Mouse (Mus musculus): ENCODE data around the gene Zbtb17. TPM values are rescaled to one million over a fixed set of nuclear protein-coding genes. Genes with fewer than 3 reads are reported as not detected.
A peak's percentile ranks its signal among the peaks of the same experiment; 100 is the strongest.

Zbtb17 gene
- polyA plus RNA-seq, 1 experiment from 2014 or later = 13.3 TPM

- Histone ChIP-seq H3K9me3 (ENCODE audit: control insufficient read depth, low read length) (no peaks in the 10 kb centered on the region), H3K9ac (ENCODE audit: low read length) (no peak overlapping the region), H3K4me2 (replicated peaks; ENCODE audit: low read depth) (no peak overlapping the region), H3K4me1 (replicated peaks; ENCODE audit: control insufficient read depth, insufficient read depth) (no peaks in the 10 kb centered on the region; the same call in 1 of the 2 replicates), H3K4me3 (ENCODE audit: low read depth, low read length) (no peak overlapping the region), H3K27ac (replicated peaks) (no peak overlapping the region), H3K27me3 (ENCODE audit: control insufficient read depth, insufficient read depth, low read length) (no peaks in the 10 kb centered on the region), H3K36me3 (ENCODE audit: control insufficient read depth, insufficient read depth, low read length) (peaks cover 6% of the 10 kb centered on the region)
- ATAC-seq (ENCODE audit: low FRiP score, low TSS enrichment) (no peak), DNase-seq (ENCODE audit: low spot score) (no peak)
- TF ChIP-seq EP300 (optimal IDR thresholded peaks at IDR 0.05) = no peak
- TF ChIP-seq CTCF (IDR thresholded peaks at IDR 0.05; ENCODE audit: low read depth) = no peak
- 89% methylated on average over 14 of the region's 14 CpGs for WGBS
These were observed 11.9 kb downstream of the Zbtb17 start for GRCm38 (mm10) chr4:141456193-141456938.

- peak overlapping the region; percentile 85 for H3K27ac ChIP-seq (replicated peaks)
- no peaks in the 10 kb centered on the region for H3K9me3 ChIP-seq (ENCODE audit: control insufficient read depth, low read length)
- no peak overlapping the region for H3K4me2 ChIP-seq (replicated peaks; ENCODE audit: low read depth)
- peaks cover 6% of the 10 kb centered on the region for H3K36me3 ChIP-seq (ENCODE audit: control insufficient read depth, insufficient read depth, low read length)
- H3K4me1 ChIP-seq (replicated peaks; ENCODE audit: control insufficient read depth, insufficient read depth) = peaks cover 2% of the 10 kb centered on the region; the same call in 1 of the 2 replicates
- peak; percentile 36 for TF ChIP-seq EP300 (optimal IDR thresholded peaks at IDR 0.05)
- no peak for TF ChIP-seq CTCF (IDR thresholded peaks at IDR 0.05; ENCODE audit: low read depth)
- H3K9ac ChIP-seq (ENCODE audit: low read length) = peak overlapping the region; percentile 45
- no peaks in the 10 kb centered on the region for H3K27me3 ChIP-seq (ENCODE audit: control insufficient read depth, insufficient read depth, low read length)
- H3K4me3 ChIP-seq (ENCODE audit: low read depth, low read length) = no peak overlapping the region
- DNase-seq (ENCODE audit: low spot score) (peak; percentile 66), ATAC-seq (ENCODE audit: low FRiP score, low TSS enrichment) (peak; percentile 70)
- WGBS = 15% methylated on average over 7 of the region's 7 CpGs
These were observed 13.8 kb downstream of the Zbtb17 start for GRCm38 (mm10) chr4:141458236-141458635.

DNA sequence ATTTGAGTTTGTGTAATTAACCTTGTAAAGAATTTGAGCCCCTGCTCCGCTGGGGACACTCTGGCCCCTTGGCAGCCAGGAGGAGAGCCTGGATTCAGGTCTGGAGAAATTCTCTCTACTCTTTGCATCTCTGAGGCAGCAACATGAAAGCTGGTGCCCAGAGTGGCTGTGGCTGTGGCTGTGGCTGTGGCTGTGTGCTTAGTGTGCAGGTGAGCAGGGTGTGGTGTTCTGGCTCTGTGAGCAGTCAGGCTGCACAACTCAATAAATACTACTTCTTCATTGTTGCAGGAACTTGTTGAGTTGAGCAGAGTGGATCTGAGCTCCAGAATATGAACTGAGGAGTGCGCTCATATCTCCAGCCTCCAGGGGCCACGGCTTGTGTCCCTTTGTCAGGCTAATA, 14.4 kb downstream of the Zbtb17 start:
- ATAC-seq (ENCODE audit: low FRiP score, low TSS enrichment) (peak; percentile 59), DNase-seq (ENCODE audit: low spot score) (peak; percentile 57)
- H3K9ac ChIP-seq (ENCODE audit: low read length) = peak overlapping the region; percentile 45; the same call in 1 of the 2 replicates
- H3K4me3 ChIP-seq (ENCODE audit: low read depth, low read length) = no peak overlapping the region
- no peak overlapping the region for H3K4me2 ChIP-seq (replicated peaks; ENCODE audit: low read depth)
- no peaks in the 10 kb centered on the region for H3K9me3 ChIP-seq (ENCODE audit: control insufficient read depth, low read length)
- H3K4me1 ChIP-seq (replicated peaks; ENCODE audit: control insufficient read depth, insufficient read depth) = peaks cover 2% of the 10 kb centered on the region; the same call in 1 of the 2 replicates
- no peaks in the 10 kb centered on the region for H3K27me3 ChIP-seq (ENCODE audit: control insufficient read depth, insufficient read depth, low read length)
- H3K36me3 ChIP-seq (ENCODE audit: control insufficient read depth, insufficient read depth, low read length) = peaks cover 9% of the 10 kb centered on the region
- WGBS = 47% methylated on average over 3 of the region's 3 CpGs
- peak overlapping the region; percentile 85 for H3K27ac ChIP-seq (replicated peaks)
- TF ChIP-seq EP300 (optimal IDR thresholded peaks at IDR 0.05) = no peak

GRCm38 (mm10) chr4:141459766-141460165, 15.3 kb downstream of the Zbtb17 start:
- Histone ChIP-seq H3K9ac (ENCODE audit: low read length) (0 out of 2 replicates have a peak overlapping the region, but pooled peaks have one; percentile 13), H3K9me3 (ENCODE audit: control insufficient read depth, low read length) (no peaks in the 10 kb centered on the region), H3K4me1 (replicated peaks; ENCODE audit: control insufficient read depth, insufficient read depth) (peaks cover 2% of the 10 kb centered on the region; the same call in 1 of the 2 replicates), H3K36me3 (ENCODE audit: control insufficient read depth, insufficient read depth, low read length) (peaks cover 14% of the 10 kb centered on the region), H3K4me2 (replicated peaks; ENCODE audit: low read depth) (no peak overlapping the region), H3K27me3 (ENCODE audit: control insufficient read depth, insufficient read depth, low read length) (no peaks in the 10 kb centered on the region), H3K4me3 (ENCODE audit: low read depth, low read length) (no peak overlapping the region), H3K27ac (replicated peaks) (peak overlapping the region; percentile 85)
- DNase-seq (ENCODE audit: low spot score) (no peak), ATAC-seq (ENCODE audit: low FRiP score, low TSS enrichment) (no peak)
- TF ChIP-seq CTCF (IDR thresholded peaks at IDR 0.05; ENCODE audit: low read depth) (no peak), EP300 (optimal IDR thresholded peaks at IDR 0.05) (no peak)
- WGBS = 85% methylated on average over 9 of the region's 9 CpGs

- no peak for DNase-seq (ENCODE audit: low spot score)
- H3K27ac ChIP-seq (replicated peaks) = 0 out of 2 replicates have a peak overlapping the region, but pooled peaks have one; percentile 18
- TF ChIP-seq EP300 (optimal IDR thresholded peaks at IDR 0.05) (no peak), CTCF (IDR thresholded peaks at IDR 0.05; ENCODE audit: low read depth) (no peak)
- 77% methylated on average over 4 of the region's 4 CpGs for WGBS
- no peaks in the 10 kb centered on the region for H3K9me3 ChIP-seq (ENCODE audit: control insufficient read depth, low read length)
- no peak overlapping the region for H3K4me2 ChIP-seq (replicated peaks; ENCODE audit: low read depth)
- H3K36me3 ChIP-seq (ENCODE audit: control insufficient read depth, insufficient read depth, low read length) = peaks cover 19% of the 10 kb centered on the region
- no peak overlapping the region for H3K9ac ChIP-seq (ENCODE audit: low read length)
- H3K4me1 ChIP-seq (replicated peaks; ENCODE audit: control insufficient read depth, insufficient read depth) = peaks cover 2% of the 10 kb centered on the region; the same call in 1 of the 2 replicates
- H3K27me3 ChIP-seq (ENCODE audit: control insufficient read depth, insufficient read depth, low read length) = no peaks in the 10 kb centered on the region
- no peak overlapping the region for H3K4me3 ChIP-seq (ENCODE audit: low read depth, low read length)
- ATAC-seq (ENCODE audit: low FRiP score, low TSS enrichment) = no peak
These were observed 16.0 kb downstream of the Zbtb17 start for GRCm38 (mm10) chr4:141460481-141460880.

- Histone ChIP-seq H3K4me3 (ENCODE audit: low read depth, low read length) (no peak overlapping the region), H3K27me3 (ENCODE audit: control insufficient read depth, insufficient read depth, low read length) (no peaks in the 10 kb centered on the region), H3K36me3 (ENCODE audit: control insufficient read depth, insufficient read depth, low read length) (peaks cover 21% of the 10 kb centered on the region), H3K9ac (ENCODE audit: low read length) (no peak overlapping the region), H3K4me2 (replicated peaks; ENCODE audit: low read depth) (no peak overlapping the region), H3K9me3 (ENCODE audit: control insufficient read depth, low read length) (no peaks in the 10 kb centered on the region), H3K4me1 (replicated peaks; ENCODE audit: control insufficient read depth, insufficient read depth) (peaks cover 2% of the 10 kb centered on the region; the same call in 1 of the 2 replicates), H3K27ac (replicated peaks) (0 out of 2 replicates have a peak overlapping the region, but pooled peaks have one; percentile 18)
- peak; percentile 72 for DNase-seq (ENCODE audit: low spot score)
- TF ChIP-seq EP300 (optimal IDR thresholded peaks at IDR 0.05) = no peak
- no peak for TF ChIP-seq CTCF (IDR thresholded peaks at IDR 0.05; ENCODE audit: low read depth)
- WGBS = 53% methylated on average over 12 of the region's 12 CpGs
- ATAC-seq (ENCODE audit: low FRiP score, low TSS enrichment) = peak; percentile 53; the same call in 1 of the 2 replicates
These were observed 16.6 kb downstream of the Zbtb17 start for GRCm38 (mm10) chr4:141461088-141461487.

Data from stomach, postnatal 0 days (tissue).